Mouse (Mus musculus): ENCODE data around the gene Rmi2. TPM values are rescaled to one million over a fixed set of nuclear protein-coding genes. Genes with fewer than 3 reads are reported as not detected.

Gene Rmi2
- total RNA-seq (2012; rRNA removed) (2.6 and 2.8 TPM in 2 replicates), polyA plus RNA-seq (2012; ENCODE audit: insufficient read depth in 1 of 2, insufficient read length in 2 of 2, low read depth in 1 of 2, low replicate concordance in 2 of 2, missing spikeins in 1 of 2) (1 to 10 TPM in 1 of 2 experiments, not detected in 1; 8.0 TPM)

DNA sequence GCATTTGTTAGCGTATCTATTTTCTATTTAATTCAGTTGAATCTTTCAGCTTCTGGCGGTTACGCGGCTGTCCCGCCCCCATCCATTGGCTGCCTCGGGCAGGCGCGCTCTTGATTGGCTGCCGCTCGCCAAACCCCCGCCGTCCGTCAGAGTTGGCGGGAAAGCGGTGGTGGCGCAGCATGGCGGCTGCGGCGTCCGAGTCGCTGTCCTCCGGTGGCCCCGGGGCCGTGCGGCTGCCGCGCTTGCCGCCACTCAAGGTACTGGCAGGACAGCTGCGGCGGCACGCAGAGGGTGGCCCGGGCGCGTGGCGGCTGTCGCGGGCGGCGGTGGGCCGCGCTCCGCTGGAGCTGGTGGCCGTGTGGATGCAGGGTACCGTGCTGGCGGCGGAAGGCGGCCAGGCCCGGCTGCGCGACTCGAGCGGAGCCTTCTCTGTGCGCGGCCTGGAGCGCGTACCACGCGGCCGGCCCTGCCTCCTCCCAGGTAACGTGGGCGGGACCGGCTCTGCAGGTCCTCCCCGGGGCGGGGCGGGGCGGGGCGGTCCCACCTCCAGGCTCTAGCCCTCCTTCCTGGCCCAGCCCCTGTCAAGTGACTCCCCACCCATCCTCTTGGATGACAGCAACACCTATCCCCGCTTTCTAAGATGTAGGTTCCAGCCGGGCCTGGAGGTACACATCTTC, at the start of gene Rmi2:
Gene Rmi2 (plus strand): TSS at position 149 of the 677 bp plus-strand sequence.
- Histone ChIP-seq H3K9me3 (replicated peaks; ENCODE audit: insufficient read depth, low read length) (no peaks in the 10 kb centered on the region), H3K36me3 (ENCODE audit: control insufficient read depth in 1 of 2, insufficient read depth in 2 of 2, low read length in 2 of 2) (peaks cover 0 to 5% of the 10 kb centered on the region in 2 experiments; a peak in 2 of 4 replicates), H3K79me2 (ENCODE audit: control insufficient read depth, insufficient read depth, low read length, poor library complexity) (no peaks in the 10 kb centered on the region; the same call in 1 of the 2 replicates), H3K4me1 (ENCODE audit: control insufficient read depth in 1 of 2, insufficient read depth in 2 of 2, low read length in 2 of 2) (peaks cover 0 to 8% of the 10 kb centered on the region in 2 experiments; a peak in 2 of 4 replicates), H3K27me3 (ENCODE audit: control insufficient read depth in 1 of 2, insufficient read depth in 2 of 2, low read length in 2 of 2) (no peaks in the 10 kb centered on the region), H3K4me3 (ENCODE audit: control insufficient read depth in 1 of 2, insufficient read depth in 1 of 2, low read depth in 2 of 2, low read length in 2 of 2) (peak within 1 kb of the TSS; percentile 61 to 70), H3K9ac (ENCODE audit: control insufficient read depth, low read depth, low read length, poor library complexity, severe bottlenecking) (peak within 1 kb of the TSS; percentile 89), H3K27ac (ENCODE audit: control insufficient read depth, low read depth, low read length) (peak within 1 kb of the TSS; percentile 62)
- peak; percentile 92 for DNase-seq (ENCODE audit: low read depth, low spot score)
- TF ChIP-seq MAZ (IDR thresholded peaks at IDR 0.05; ENCODE audit: low read depth, low read length) (0 out of 2 replicates have a peak, but pooled peaks have one; percentile 44), ZNF384 (IDR thresholded peaks at IDR 0.05; ENCODE audit: low read depth, low read length) (no peak), HCFC1 (IDR thresholded peaks at IDR 0.05; ENCODE audit: low read depth, low read length) (peak; percentile 44; the same call in 1 of the 2 replicates), E2F4 (IDR thresholded peaks at IDR 0.05; ENCODE audit: borderline replicate concordance, low read depth, low read length) (peak; percentile 96; the same call in 1 of the 2 replicates), MYC (IDR thresholded peaks at IDR 0.05; ENCODE audit: low read depth, low read length) (peak; percentile 16; the same call in 1 of the 2 replicates), CHD2 (IDR thresholded peaks at IDR 0.05; ENCODE audit: low read length) (no peak), SIN3A (IDR thresholded peaks at IDR 0.05; ENCODE audit: low read length) (peak; percentile 85), NELFE (IDR thresholded peaks at IDR 0.05; ENCODE audit: low read depth, low read length) (peak; percentile 40; the same call in 1 of the 2 replicates), TBP (IDR thresholded peaks at IDR 0.05; ENCODE audit: low read depth, low read length) (no peak), POLR2A (IDR thresholded peaks at IDR 0.05; ENCODE audit: control insufficient read depth in 1 of 2, insufficient read depth in 1 of 2, low read depth in 1 of 2, low read length in 2 of 2, poor library complexity in 1 of 2) (peak; percentile 60 to 61; a peak in 2 of 4 replicates), MXI1 (IDR thresholded peaks at IDR 0.05; ENCODE audit: low read depth, low read length) (peak; percentile 89), MAX (IDR thresholded peaks at IDR 0.05; ENCODE audit: low read length) (peak; percentile 77)

DNA sequence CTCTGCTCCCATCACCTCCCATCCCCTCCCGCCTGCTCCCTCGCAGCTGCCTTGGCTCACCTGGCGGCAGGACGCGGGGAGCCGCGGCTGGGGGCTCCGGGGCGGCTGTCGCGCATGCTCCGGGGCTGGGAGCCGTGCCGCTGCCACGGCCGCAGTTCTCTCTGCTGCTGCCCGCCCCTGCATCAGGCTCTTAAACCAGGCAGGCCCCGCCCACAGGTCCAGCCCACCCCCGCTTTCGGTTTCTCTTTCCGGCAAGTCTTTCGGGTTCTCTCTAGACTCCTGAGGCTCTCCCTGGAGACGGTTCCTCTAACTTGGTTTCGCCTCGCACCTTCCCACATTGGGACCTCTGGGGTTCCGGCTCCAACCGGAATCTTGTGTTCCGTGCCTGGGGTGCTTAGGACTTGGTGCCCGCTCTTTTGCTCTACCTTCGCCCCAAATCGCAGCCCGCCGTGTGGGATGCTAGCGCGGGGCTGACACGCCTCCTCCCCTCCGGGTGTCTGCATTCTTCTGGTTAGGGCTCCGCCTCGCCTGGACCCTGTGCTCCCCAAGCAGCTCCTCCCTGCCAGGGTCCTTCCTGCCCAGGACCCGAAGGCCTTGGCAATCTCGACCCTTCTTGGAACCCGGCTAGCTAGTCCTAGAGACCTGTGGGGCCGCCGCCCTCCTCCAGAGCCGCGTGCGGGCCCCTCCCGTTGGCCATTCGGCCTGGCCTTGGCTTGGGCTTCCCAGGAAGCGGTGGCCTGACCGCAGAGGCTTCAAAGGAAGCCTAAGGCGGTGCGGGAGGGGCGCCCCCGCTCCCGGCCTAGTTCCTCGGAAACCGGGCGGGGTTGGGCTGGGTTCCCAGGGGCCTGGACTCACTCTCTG, 49.3 kb upstream of the Rmi2 start, which contains the start of gene Socs1:
Gene Socs1 (minus strand): TSS at position 166 of the 861 bp plus-strand sequence.
- peaks cover 0 to 3% of the 10 kb centered on the region in 2 experiments; a peak in 1 of 4 replicates for H3K4me1 ChIP-seq (ENCODE audit: control insufficient read depth in 1 of 2, insufficient read depth in 2 of 2, low read length in 2 of 2)
- peaks cover 0 to 4% of the 10 kb centered on the region in 2 experiments; a peak in 2 of 4 replicates for H3K27me3 ChIP-seq (ENCODE audit: control insufficient read depth in 1 of 2, insufficient read depth in 2 of 2, low read length in 2 of 2)
- no peaks in the 10 kb centered on the region for H3K9me3 ChIP-seq (replicated peaks; ENCODE audit: insufficient read depth, low read length)
- peak; percentile 94 for DNase-seq (ENCODE audit: low read depth, low spot score)
- H3K79me2 ChIP-seq (ENCODE audit: control insufficient read depth, insufficient read depth, low read length, poor library complexity), result no peaks in the 10 kb centered on the region; the same call in 1 of the 2 replicates
- no peaks in the 10 kb centered on the region for H3K36me3 ChIP-seq (ENCODE audit: control insufficient read depth in 1 of 2, insufficient read depth in 2 of 2, low read length in 2 of 2)
- H3K27ac ChIP-seq (ENCODE audit: control insufficient read depth, low read depth, low read length), result peak within 1 kb of the TSS; percentile 72
- H3K4me3 ChIP-seq (ENCODE audit: control insufficient read depth in 1 of 2, insufficient read depth in 1 of 2, low read depth in 2 of 2, low read length in 2 of 2), result peak within 1 kb of the TSS; percentile 95 to 100
- peak within 1 kb of the TSS; percentile 86 for H3K9ac ChIP-seq (ENCODE audit: control insufficient read depth, low read depth, low read length, poor library complexity, severe bottlenecking)
- TF ChIP-seq KAT2A (conservative IDR thresholded peaks at IDR 0.05; ENCODE audit: low read depth, low read length), result no peak
- TF ChIP-seq POLR2AphosphoS2 (IDR thresholded peaks at IDR 0.05; ENCODE audit: low read length), result no peak
- no peak for TF ChIP-seq E2F4 (IDR thresholded peaks at IDR 0.05; ENCODE audit: borderline replicate concordance, low read depth, low read length)
- no peak for TF ChIP-seq BHLHE40 (IDR thresholded peaks at IDR 0.05; ENCODE audit: borderline replicate concordance, low read depth, low read length)
- TF ChIP-seq RAD21 (IDR thresholded peaks at IDR 0.05; ENCODE audit: low read depth, low read length), result no peak
- no peak for TF ChIP-seq USF1 (IDR thresholded peaks at IDR 0.05; ENCODE audit: low read depth, low read length)
- peak; percentile 63; the same call in 1 of the 2 replicates for TF ChIP-seq TBP (IDR thresholded peaks at IDR 0.05; ENCODE audit: low read depth, low read length)
- peak; percentile 59; the same call in 1 of the 2 replicates for TF ChIP-seq ETS1 (IDR thresholded peaks at IDR 0.05; ENCODE audit: low read depth, low read length)
- no peak for TF ChIP-seq CHD1 (IDR thresholded peaks at IDR 0.05; ENCODE audit: low read depth, low read length)
- TF ChIP-seq CTCF (IDR thresholded peaks at IDR 0.05 in 2 of 3, conservative IDR thresholded peaks at IDR 0.05 in 1 of 3; ENCODE audit: control insufficient read depth in 1 of 3, insufficient read depth in 1 of 3, low read depth in 2 of 3, low read length in 3 of 3, poor library complexity in 1 of 3, severe bottlenecking in 1 of 3), result peak in 1 of 3 experiments; percentile 1; a peak in 1 of 6 replicates
- TF ChIP-seq SIN3A (IDR thresholded peaks at IDR 0.05; ENCODE audit: low read length), result peak; percentile 76
- TF ChIP-seq POLR2A (IDR thresholded peaks at IDR 0.05; ENCODE audit: control insufficient read depth in 1 of 2, insufficient read depth in 1 of 2, low read depth in 1 of 2, low read length in 2 of 2, poor library complexity in 1 of 2), result peak; percentile 40 to 64; a peak in 1 of 4 replicates
- no peak for TF ChIP-seq EP300 (IDR thresholded peaks at IDR 0.05; ENCODE audit: low read depth in 1 of 2, low read length in 2 of 2)
- no peak for TF ChIP-seq JUND (IDR thresholded peaks at IDR 0.05; ENCODE audit: low read depth, low read length)
- peak; percentile 82 for TF ChIP-seq NRF1 (IDR thresholded peaks at IDR 0.05; ENCODE audit: insufficient read depth, low read depth, low read length, poor library complexity, severe bottlenecking)
- TF ChIP-seq HCFC1 (IDR thresholded peaks at IDR 0.05; ENCODE audit: low read depth, low read length), result 0 out of 2 replicates have a peak, but pooled peaks have one; percentile 16
- TF ChIP-seq NELFE (IDR thresholded peaks at IDR 0.05; ENCODE audit: low read depth, low read length), result no peak; the same call in none of the 2 replicates
